In genomic region chr8:123924719-123925118, GRCm38 (mm10) we compare ENCODE assay signal across 7 mouse cellular contexts. TPM values are rescaled to one million over a fixed set of nuclear protein-coding genes. Genes with fewer than 3 reads are reported as not detected.
DNase-seq lines count a peak whose midpoint lies in the region; ATAC-seq and TF ChIP-seq lines count a peak whose summit lies in the region.

No protein-coding gene starts in this region.

- WGBS in intestine, postnatal 0 days = 11% methylated on average over 2 of the region's 2 CpGs
- 17% methylated on average over 2 of the region's 2 CpGs for WGBS in midbrain, embryonic 14.5 days

- H3K27me3 ChIP-seq in intestine, postnatal 0 days (replicated peaks; ENCODE audit: control insufficient read depth, insufficient read depth, low read length) = no peaks in the 10 kb centered on the region
- no peaks in the 10 kb centered on the region for H3K27me3 ChIP-seq in midbrain, embryonic 14.5 days (ENCODE audit: control insufficient read depth, insufficient read depth, low read length)

- no peak overlapping the region for H3K4me2 ChIP-seq in intestine, postnatal 0 days (replicated peaks; ENCODE audit: low read depth)
- no peak overlapping the region for H3K4me2 ChIP-seq in midbrain, embryonic 14.5 days (ENCODE audit: low read length)

- peak; percentile 97 for TF ChIP-seq CTCF in intestine, postnatal 0 days (IDR thresholded peaks at IDR 0.05; ENCODE audit: low read depth)

- intact Hi-C loops in left cerebral cortex, postnatal 36 days (cut with DNase I) = loop anchor here (1.0 to 10.0 kb wide), 2 partner anchors 134 to 420 kb away; no protein-coding TSS in a partner anchor

- peak; percentile 65 to 76 for DNase-seq in adrenal gland, adult 18-20 months (ENCODE audit: low spot score in 2 of 2)
- peak; percentile 92 for DNase-seq in embryo, embryonic 10.5 days (ENCODE audit: low spot score)
- peak; percentile 78 for DNase-seq in gastrocnemius, postnatal 25 days
- DNase-seq in left cerebral cortex, postnatal 36 days (ENCODE audit: low spot score in 2 of 2) = peak; percentile 81 to 86
- peak; percentile 90 for DNase-seq in midbrain, embryonic 14.5 days
- DNase-seq in spleen, adult 12 weeks (ENCODE audit: low spot score) = peak; percentile 68

- ATAC-seq in intestine, postnatal 0 days = peak; percentile 68
- no peak; the same call in 1 of the 2 replicates for ATAC-seq in midbrain, embryonic 14.5 days (ENCODE audit: low FRiP score, low TSS enrichment)

- H3K4me3 ChIP-seq in intestine, postnatal 0 days (ENCODE audit: low read depth, low read length) = no peak overlapping the region
- no peak overlapping the region for H3K4me3 ChIP-seq in midbrain, embryonic 14.5 days (replicated peaks; ENCODE audit: low read depth, low read length)

- no peaks in the 10 kb centered on the region for H3K9me3 ChIP-seq in intestine, postnatal 0 days (ENCODE audit: control insufficient read depth)
- no peaks in the 10 kb centered on the region for H3K9me3 ChIP-seq in midbrain, embryonic 14.5 days (ENCODE audit: control insufficient read depth, low read length)

- H3K36me3 ChIP-seq in intestine, postnatal 0 days (ENCODE audit: control insufficient read depth, insufficient read depth) = peaks cover 71% of the 10 kb centered on the region
- H3K36me3 ChIP-seq in midbrain, embryonic 14.5 days (ENCODE audit: control insufficient read depth, insufficient read depth, low read length) = peaks cover 80% of the 10 kb centered on the region

- no peak overlapping the region for H3K9ac ChIP-seq in intestine, postnatal 0 days (ENCODE audit: low read depth, low read length)
- no peak overlapping the region for H3K9ac ChIP-seq in midbrain, embryonic 14.5 days (replicated peaks; ENCODE audit: low read length)

- H3K27ac ChIP-seq in intestine, postnatal 0 days (ENCODE audit: low read depth, low read length) = no peak overlapping the region
- no peak overlapping the region for H3K27ac ChIP-seq in midbrain, embryonic 14.5 days (replicated peaks; ENCODE audit: low read depth, low read length)

- H3K4me1 ChIP-seq in intestine, postnatal 0 days (replicated peaks; ENCODE audit: control insufficient read depth, insufficient read depth, low read length) = no peaks in the 10 kb centered on the region
- no peaks in the 10 kb centered on the region for H3K4me1 ChIP-seq in midbrain, embryonic 14.5 days (ENCODE audit: control insufficient read depth, insufficient read depth, low read length)

RNA-seq across cellular contexts. Expression of gene Nup133, which starts 24.3 kb away (rescaled TPM):
- total RNA-seq in adrenal gland, adult 18-20 months (2021) = 10 to 100 TPM; 13.9 to 17.1 TPM
- 1 to 10 TPM; 7.3 to 8.7 TPM for total RNA-seq in gastrocnemius, postnatal 25 days (2021)
- polyA plus RNA-seq in intestine, postnatal 0 days (2015; fragmentation: Nextera tagmentation; extraction: Ambion mirVana) = 7.7 and 8.5 TPM in 2 replicates
- 10 to 100 TPM; 22.0 to 23.4 TPM for total RNA-seq in left cerebral cortex, postnatal 36 days (2021)
- polyA plus RNA-seq in midbrain, embryonic 14.5 days (2014; fragmentation: Nextera tagmentation; extraction: Ambion mirVana) = 17.9 and 33.7 TPM in 2 replicates

RNA-seq across cellular contexts. Expression of gene Acta1, which starts 30.2 kb away (rescaled TPM):
- 10 to 100 TPM in 1 of 2 experiments, under 1 TPM in 1; 0.27 to 30.4 TPM for total RNA-seq in adrenal gland, adult 18-20 months (2021)
- total RNA-seq in gastrocnemius, postnatal 25 days (2021) = over 10,000 TPM; 60,490 to 60,709 TPM
- polyA plus RNA-seq in intestine, postnatal 0 days (2015; fragmentation: Nextera tagmentation; extraction: Ambion mirVana) = 2.7 and 7.6 TPM in 2 replicates
- total RNA-seq in left cerebral cortex, postnatal 36 days (2021) = 10 to 100 TPM in 1 of 2 experiments, 1 to 10 TPM in 1; 9.7 to 13.4 TPM
- polyA plus RNA-seq in midbrain, embryonic 14.5 days (2014; fragmentation: Nextera tagmentation; extraction: Ambion mirVana) = 3.7 and 5.5 TPM in 2 replicates

RNA-seq across cellular contexts. Expression of gene Abcb10, which starts 58.2 kb away (rescaled TPM):
- total RNA-seq in adrenal gland, adult 18-20 months (2021) = 10 to 100 TPM; 12.8 to 16.8 TPM
- 10 to 100 TPM; 13.5 to 14.4 TPM for total RNA-seq in gastrocnemius, postnatal 25 days (2021)
- polyA plus RNA-seq in intestine, postnatal 0 days (2015; fragmentation: Nextera tagmentation; extraction: Ambion mirVana) = 10.7 and 11.9 TPM in 2 replicates
- 10 to 100 TPM; 15.6 to 18.1 TPM for total RNA-seq in left cerebral cortex, postnatal 36 days (2021)
- polyA plus RNA-seq in midbrain, embryonic 14.5 days (2014; fragmentation: Nextera tagmentation; extraction: Ambion mirVana) = 15.6 and 18.4 TPM in 2 replicates

Comparison
In these comparisons a context has a peak if more than half of its experiments do, and no peak if none do; other contexts are left out.
1. RNA of gene Acta1, which starts 30.2 kb away (total RNA-seq): 60,490 to 60,709 TPM in gastrocnemius, postnatal 25 days; 0.27 to 30.4 TPM in adrenal gland, adult 18-20 months and 9.7 to 13.4 TPM in left cerebral cortex, postnatal 36 days; every median in the first group is over 1,000 times any median in the second.
2. Peak in every context shown above with its lines, with median percentiles within 50 percentile points of each other: DNase-seq.